Mouse (Mus musculus) mesoderm, embryonic 11.5 days (tissue): Measurements from ENCODE around the gene Cntf.

Experiments
- DNase-seq: peaks from one replicate; pipeline ENCODE4 v3.0.0-alpha.2; 2012; ENCODE audit warnings: low read depth, low spot score

Gene Cntf

GRCm38 (mm10) chr19:12765308-12765707 is at the start of gene Cntf:
Cntf (minus strand) TSS chr19:12765632.
- peak; percentile 32 for DNase-seq

GRCm38 (mm10) chr19:12813883-12814282 is 48.5 kb upstream of the Cntf start:
- DNase-seq: no peak

- no peak for DNase-seq
These were observed 47.4 kb upstream of the Cntf start for GRCm38 (mm10) chr19:12812644-12813364.

- no peak for DNase-seq
These were observed 40.8 kb upstream of the Cntf start for GRCm38 (mm10) chr19:12806214-12806613.

GRCm38 (mm10) chr19:12805730-12806129 is 40.3 kb upstream of the Cntf start:
- DNase-seq: no peak

- no peak for DNase-seq
These were observed 38.8 kb upstream of the Cntf start for GRCm38 (mm10) chr19:12804237-12804636.

- no peak for DNase-seq
These were observed 37.4 kb upstream of the Cntf start for GRCm38 (mm10) chr19:12802830-12803229.

GRCm38 (mm10) chr19:12801046-12801445 is 35.6 kb upstream of the Cntf start:
- DNase-seq: no peak

- no peak for DNase-seq
These were observed 35.2 kb upstream of the Cntf start for GRCm38 (mm10) chr19:12800621-12801020.

- DNase-seq: no peak
These were observed 33.6 kb upstream of the Cntf start for GRCm38 (mm10) chr19:12799081-12799480.

GRCm38 (mm10) chr19:12798404-12798803 is 33.0 kb upstream of the Cntf start:
- DNase-seq: no peak

GRCm38 (mm10) chr19:12797071-12797470 is 31.6 kb upstream of the Cntf start:
- peak; percentile 3 for DNase-seq

- peak; percentile 62 for DNase-seq
These were observed 31.0 kb upstream of the Cntf start for GRCm38 (mm10) chr19:12796328-12796931.

GRCm38 (mm10) chr19:12795511-12796327 is 30.3 kb upstream of the Cntf start, which contains the start of the genes Zfp91 and Lpxn:
Zfp91 (minus strand) TSS chr19:12796126.
Lpxn (plus strand) TSS chr19:12796193.
- DNase-seq: peak; percentile 99

GRCm38 (mm10) chr19:12795110-12795509 is 29.7 kb upstream of the Cntf start:
- DNase-seq: no peak

GRCm38 (mm10) chr19:12794056-12795044 is 28.9 kb upstream of the Cntf start:
- peak; percentile 93 for DNase-seq

- no peak for DNase-seq
These were observed 26.9 kb upstream of the Cntf start for GRCm38 (mm10) chr19:12792374-12792773.

- DNase-seq: no peak
These were observed 22.3 kb upstream of the Cntf start for GRCm38 (mm10) chr19:12787721-12788120.

- DNase-seq: no peak
These were observed 21.5 kb upstream of the Cntf start for GRCm38 (mm10) chr19:12786803-12787395.

GRCm38 (mm10) chr19:12780437-12780836 is 15.0 kb upstream of the Cntf start:
- no peak for DNase-seq

GRCm38 (mm10) chr19:12770888-12771287 is 5.5 kb upstream of the Cntf start:
- DNase-seq: no peak
